Mouse (Mus musculus) ovary, postnatal 10 days (tissue): ENCODE results near the gene Smok2a.
"Not testable (repeated sequence)": the region's sequence is repeated elsewhere in the genome, so short reads cannot be mapped to it uniquely, and the experiment has no call there.

ENCODE experiments used
- DNase-seq: peaks from one replicate; pipeline ENCODE4 v3.0.0; 2022; ENCODE audit warnings: low spot score

The Smok2a gene

DNA sequence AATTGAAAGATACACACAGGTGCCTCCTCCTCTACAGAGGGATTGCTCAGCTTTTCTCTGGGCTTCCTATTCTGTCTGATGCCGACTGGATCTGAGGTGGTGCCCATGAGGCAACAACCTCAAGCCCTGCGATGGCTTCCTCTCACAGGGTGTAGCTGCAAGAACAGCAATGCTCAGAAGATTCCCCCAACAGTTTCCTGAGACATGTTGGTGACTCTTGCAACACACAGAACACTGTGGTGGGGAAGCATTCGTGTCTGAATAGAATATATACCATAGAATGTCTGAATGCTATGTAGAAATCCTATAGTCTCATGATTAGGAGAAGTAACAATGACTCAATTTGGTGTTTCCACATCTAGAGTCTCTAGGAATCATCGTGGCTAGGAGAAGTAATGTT is 6.8 kb upstream of the Smok2a start:
- DNase-seq = no peak

DNA sequence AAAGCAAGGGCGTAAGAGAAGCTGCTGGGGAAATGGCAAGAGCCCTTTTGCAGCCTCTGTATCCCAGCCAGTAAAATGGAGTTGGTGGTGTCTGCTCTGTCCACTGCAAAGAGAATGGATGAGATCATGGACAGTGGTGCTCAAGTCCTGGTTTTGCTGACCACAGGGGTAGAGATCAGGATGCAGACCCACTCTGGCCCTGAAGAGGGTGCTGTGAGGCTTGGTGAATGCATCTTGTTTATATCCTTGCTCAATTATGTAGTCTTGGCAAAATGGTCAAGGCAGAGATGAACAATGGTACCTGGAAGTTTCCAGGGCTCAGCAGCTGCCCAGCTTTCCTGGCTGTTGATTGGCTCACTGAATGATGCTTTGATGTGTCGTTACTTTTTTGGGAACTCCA is 5.4 kb upstream of the Smok2a start:
- DNase-seq = no peak

DNA sequence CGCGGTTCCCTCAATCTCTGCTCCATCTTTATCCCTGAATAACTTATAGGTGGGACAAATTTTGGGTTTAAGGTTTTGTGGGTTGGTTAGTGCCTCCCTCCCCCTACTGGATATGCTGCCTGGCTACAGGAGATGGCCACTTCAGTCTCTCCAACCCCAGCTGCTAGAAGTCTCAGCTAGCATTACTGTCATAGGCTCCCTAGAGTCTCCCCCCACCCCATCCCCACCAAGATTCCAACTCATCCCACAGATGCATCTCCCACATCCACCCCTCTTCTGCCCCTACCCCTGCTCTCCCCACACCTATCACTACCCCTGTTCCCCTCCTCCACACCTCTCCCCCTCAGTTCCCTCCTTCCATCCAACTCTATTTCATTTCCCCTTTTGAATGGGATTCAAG is 933 bp downstream of the Smok2a start:
- DNase-seq = not testable (repeated sequence)

DNA sequence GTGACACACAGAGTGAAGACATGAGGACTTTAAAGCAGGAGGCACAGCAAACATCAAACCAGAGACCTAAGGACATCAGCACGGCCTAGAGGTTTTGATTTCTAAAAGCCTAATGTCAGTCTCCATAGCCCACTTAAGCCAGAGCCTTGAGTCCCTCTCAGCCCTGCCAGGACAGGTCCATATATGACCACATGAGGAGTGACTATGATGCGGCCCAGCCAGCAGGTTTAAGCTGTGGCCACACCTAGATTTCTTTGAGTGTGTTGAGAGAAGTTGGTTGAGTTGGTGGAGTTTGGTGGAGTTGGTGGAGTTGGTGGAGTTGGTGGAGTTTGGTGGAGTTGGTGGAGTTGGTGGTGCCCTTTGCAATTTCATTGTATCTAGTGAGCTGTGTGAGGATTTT is 9.0 kb downstream of the Smok2a start, which contains the start of gene Smok2b:
Gene Smok2b, plus strand, starts transcription at position 301 of the 400 bp plus-strand sequence.
- DNase-seq = not testable (repeated sequence)

DNA sequence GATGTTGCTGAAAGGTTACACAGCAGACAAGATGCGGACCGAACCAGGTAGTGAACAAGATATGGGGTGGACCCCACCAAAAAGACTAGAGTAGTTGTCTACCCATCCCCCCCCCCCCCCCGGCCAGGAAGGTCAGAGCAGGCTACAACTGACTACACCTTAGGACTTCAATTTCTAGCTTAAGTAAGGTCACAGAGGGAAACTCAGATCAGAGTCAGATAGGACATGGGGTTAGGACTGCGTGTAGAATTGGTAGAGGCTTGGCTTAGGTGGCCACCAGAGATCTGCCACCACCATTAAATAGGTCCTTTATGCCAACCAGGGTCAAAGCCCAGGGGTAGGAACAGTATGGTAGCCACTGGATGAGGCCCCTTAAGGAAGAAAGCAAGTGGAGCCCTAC is 18.5 kb downstream of the Smok2a start:
- not testable (repeated sequence) for DNase-seq

DNA sequence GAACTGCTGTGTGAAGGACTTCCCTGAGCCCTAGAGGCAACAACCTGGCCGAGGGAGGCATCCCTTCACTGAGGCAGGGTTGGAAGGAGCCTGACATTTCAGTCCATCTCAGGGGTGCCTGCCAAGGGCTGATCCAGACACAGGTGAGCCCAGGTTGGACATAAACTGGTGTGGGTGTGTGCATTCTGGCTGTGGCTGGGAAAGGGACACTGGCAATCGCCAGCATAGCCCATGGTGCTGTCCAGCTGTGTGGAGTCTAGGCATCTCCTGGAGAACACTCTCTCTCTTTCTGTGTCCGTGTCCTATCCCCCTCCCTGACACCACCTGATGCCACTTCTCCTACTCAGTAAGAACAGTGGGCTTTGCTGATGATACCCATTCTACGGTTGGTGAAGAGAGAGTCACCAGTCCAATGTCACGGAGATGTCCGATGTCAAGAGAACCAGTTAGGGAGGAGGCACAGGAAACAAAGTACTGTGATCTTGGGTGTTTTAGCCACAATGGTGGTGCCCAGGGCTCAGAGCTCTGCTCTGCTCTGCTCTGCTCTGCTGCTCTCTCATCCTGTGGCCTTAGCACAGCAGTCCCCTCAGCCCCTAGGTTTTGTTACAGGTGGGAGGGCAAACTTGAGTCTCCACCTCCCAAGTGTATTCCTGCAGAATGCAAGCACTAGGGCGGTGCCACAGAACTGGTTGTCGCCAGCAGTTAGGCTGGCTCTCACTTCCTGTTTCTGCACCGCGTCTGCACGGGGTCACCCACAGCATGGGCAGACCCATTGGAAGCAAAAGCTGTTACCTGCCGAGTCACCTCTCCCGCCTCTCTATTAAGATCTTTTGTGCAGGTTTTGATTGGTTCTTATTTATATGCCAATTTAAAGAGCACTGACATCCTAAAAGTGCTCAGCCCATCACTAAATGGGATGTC is 20.1 kb downstream of the Smok2a start:
- DNase-seq = not testable (repeated sequence)

DNA sequence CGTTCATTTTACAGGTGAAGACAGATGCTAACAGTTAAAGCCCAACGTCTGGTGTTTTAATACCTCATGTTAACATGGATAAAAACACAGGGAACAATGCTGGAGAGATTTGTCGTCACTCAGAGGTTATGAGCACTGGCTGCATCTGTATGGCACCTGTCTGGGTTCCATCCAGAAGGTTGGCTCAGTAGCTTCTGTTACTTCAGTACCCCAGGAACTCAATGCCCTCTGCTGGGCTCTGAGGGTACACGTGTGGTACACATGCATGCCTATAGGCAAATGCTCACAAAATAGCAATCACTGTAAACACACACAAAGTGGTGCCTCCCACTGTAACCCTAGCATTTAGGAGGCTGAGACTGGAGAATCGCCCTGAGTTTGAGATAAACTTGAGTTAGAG is 33.8 kb downstream of the Smok2a start:
- DNase-seq = not testable (repeated sequence)
